Comparison of ENCODE assay signal across 35 mouse cellular contexts in genomic region chr13:89189051-89189450, GRCm38 (mm10).
"Had no signal": no experiment of that assay in that cellular context is flagged by ENCODE, and none has a peak within 500 bp of the region (broad histone marks: within the 10 kb centered on the region; RNA-seq: fewer than 3 reads in every experiment).

No protein-coding gene starts in this region.

- H3K4me1 ChIP-seq: heart, embryonic 10.5 days; heart, embryonic 12.5 days; heart, embryonic 13.5 days; heart, embryonic 15.5 days; hindbrain, embryonic 10.5 days; hindbrain, embryonic 12.5 days; hindbrain, embryonic 13.5 days; hindbrain, embryonic 15.5 days; intestine, embryonic 15.5 days; kidney, embryonic 15.5 days had no signal

- H3K4me3 ChIP-seq: heart, embryonic 10.5 days; heart, embryonic 12.5 days; heart, embryonic 13.5 days; heart, embryonic 15.5 days; hindbrain, embryonic 10.5 days; hindbrain, embryonic 12.5 days; hindbrain, embryonic 13.5 days; hindbrain, embryonic 15.5 days; intestine, embryonic 15.5 days; kidney, embryonic 15.5 days; layer of hippocampus, adult 2 months; left cerebral cortex, adult 2 months had no signal

- H3K4me2 ChIP-seq: heart, embryonic 11.5 days; heart, embryonic 12.5 days; heart, embryonic 13.5 days; heart, embryonic 15.5 days; hindbrain, embryonic 12.5 days; hindbrain, embryonic 13.5 days; hindbrain, embryonic 14.5 days; hindbrain, embryonic 15.5 days; intestine, embryonic 15.5 days; kidney, embryonic 15.5 days had no signal

- H3K27ac ChIP-seq: heart, embryonic 10.5 days; heart, embryonic 13.5 days; heart, embryonic 15.5 days; hindbrain, embryonic 10.5 days; hindbrain, embryonic 12.5 days; hindbrain, embryonic 13.5 days; hindbrain, embryonic 14.5 days; hindbrain, embryonic 15.5 days; hindbrain, postnatal 0 days; intestine, embryonic 15.5 days; kidney, embryonic 15.5 days; kidney, postnatal 0 days; layer of hippocampus, adult 2 months; left cerebral cortex, adult 2 months had no signal

- H3K9me3 ChIP-seq: heart, embryonic 10.5 days; heart, embryonic 12.5 days; heart, embryonic 13.5 days; heart, embryonic 15.5 days; hindbrain, embryonic 10.5 days; hindbrain, embryonic 12.5 days; hindbrain, embryonic 13.5 days; hindbrain, embryonic 15.5 days; intestine, embryonic 15.5 days; kidney, embryonic 15.5 days had no signal

- H3K36me3 ChIP-seq: heart, embryonic 10.5 days; heart, embryonic 12.5 days; heart, embryonic 13.5 days; heart, embryonic 15.5 days; hindbrain, embryonic 10.5 days; hindbrain, embryonic 12.5 days; intestine, embryonic 15.5 days; kidney, embryonic 15.5 days had no signal

- H3K9ac ChIP-seq: heart, embryonic 12.5 days; heart, embryonic 13.5 days; heart, embryonic 15.5 days; hindbrain, embryonic 12.5 days; hindbrain, embryonic 13.5 days; hindbrain, embryonic 14.5 days; hindbrain, embryonic 15.5 days; intestine, embryonic 15.5 days; kidney, embryonic 15.5 days had no signal

- DNase-seq: heart, postnatal 10 days; heart, postnatal 14 days; heart, postnatal 36 days; heart, postnatal 4 days; kidney, adult 11 months; kidney, adult 2 months; kidney, adult 8-10 months; kidney, adult 9 months; kidney, postnatal 10 days; kidney, postnatal 14 days; kidney, postnatal 25 days; kidney, postnatal 36 days; kidney, postnatal 4 days; layer of hippocampus, adult 9-11 months; layer of hippocampus, postnatal 36 days had no signal

- ATAC-seq: hindbrain, embryonic 16.5 days; hindbrain, postnatal 0 days; inflammation-experienced regulatory T-cells, adult 6 months; intestine, embryonic 15.5 days; intestine, embryonic 16.5 days; intestine, postnatal 0 days had no signal

- H3K27me3 ChIP-seq: heart, embryonic 12.5 days; heart, embryonic 13.5 days; heart, embryonic 15.5 days; hindbrain, embryonic 12.5 days; hindbrain, embryonic 13.5 days; hindbrain, embryonic 15.5 days; intestine, embryonic 15.5 days; kidney, embryonic 15.5 days had no signal
